Mouse (Mus musculus) spleen, postnatal 10 days (tissue): Measurements from ENCODE around the gene Mcee.

Source experiments
- DNase-seq, 2 experiments: peaks; one replicate each; pipeline ENCODE4 v3.0.0; 2021 to 2022; ENCODE audit warnings: low spot score in 2 of 2

The Mcee gene

GRCm38 (mm10) chr7:64392122-64392818 is at the start of gene Mcee, which contains the start of gene Mphosph10:
TSS of gene Mcee (plus strand) at chr7:64392607.
TSS of gene Mphosph10 (minus strand) at chr7:64392268.
- peak; percentile 99 for DNase-seq

- DNase-seq: no peak
Measured at GRCm38 (mm10) chr7:64347813-64348212, 44.6 kb upstream of the Mcee start.

GRCm38 (mm10) chr7:64349147-64349861 is 43.1 kb upstream of the Mcee start:
- DNase-seq: no peak

GRCm38 (mm10) chr7:64351087-64351486 is 41.3 kb upstream of the Mcee start:
- DNase-seq: no peak

GRCm38 (mm10) chr7:64354206-64354605 is 38.2 kb upstream of the Mcee start:
- no peak for DNase-seq

GRCm38 (mm10) chr7:64356661-64357060 is 35.7 kb upstream of the Mcee start:
- DNase-seq: no peak

- DNase-seq: peak in 1 of 2 experiments; percentile 30
Measured at GRCm38 (mm10) chr7:64357405-64357804, 35.0 kb upstream of the Mcee start.

GRCm38 (mm10) chr7:64358666-64359065 is 33.7 kb upstream of the Mcee start:
- DNase-seq: no peak

- no peak for DNase-seq
Measured at GRCm38 (mm10) chr7:64359943-64360585, 32.3 kb upstream of the Mcee start.

- DNase-seq: no peak
Measured at GRCm38 (mm10) chr7:64360586-64360945, 31.8 kb upstream of the Mcee start.

GRCm38 (mm10) chr7:64365863-64366262 is 26.5 kb upstream of the Mcee start:
- no peak for DNase-seq

- no peak for DNase-seq
Measured at GRCm38 (mm10) chr7:64369841-64370240, 22.6 kb upstream of the Mcee start.

GRCm38 (mm10) chr7:64371940-64372878 is 20.2 kb upstream of the Mcee start:
- DNase-seq: no peak

- DNase-seq: no peak
Measured at GRCm38 (mm10) chr7:64373147-64373829, 19.1 kb upstream of the Mcee start.

GRCm38 (mm10) chr7:64373830-64374562 is 18.4 kb upstream of the Mcee start, which contains the start of gene Fan1:
TSS of gene Fan1 (minus strand) at chr7:64374095.
- DNase-seq: peak; percentile 89 to 93

- peak; percentile 29 to 39 for DNase-seq
Measured at GRCm38 (mm10) chr7:64391479-64391878, 928 bp upstream of the Mcee start.

GRCm38 (mm10) chr7:64392819-64393151 is 378 bp downstream of the Mcee start:
- DNase-seq: no peak

GRCm38 (mm10) chr7:64400725-64401124 is 8.3 kb downstream of the Mcee start:
- no peak for DNase-seq

- no peak for DNase-seq
Measured at GRCm38 (mm10) chr7:64402452-64402851, 10.0 kb downstream of the Mcee start.

- DNase-seq: no peak
Measured at GRCm38 (mm10) chr7:64403989-64404388, 11.6 kb downstream of the Mcee start.
